Mouse (Mus musculus): ENCODE results near the gene Mtss1l.
"Not testable (repeated sequence)": the region's sequence is repeated elsewhere in the genome, so short reads cannot be mapped to it uniquely, and the experiment has no call there.

Mtss1l gene

DNA sequence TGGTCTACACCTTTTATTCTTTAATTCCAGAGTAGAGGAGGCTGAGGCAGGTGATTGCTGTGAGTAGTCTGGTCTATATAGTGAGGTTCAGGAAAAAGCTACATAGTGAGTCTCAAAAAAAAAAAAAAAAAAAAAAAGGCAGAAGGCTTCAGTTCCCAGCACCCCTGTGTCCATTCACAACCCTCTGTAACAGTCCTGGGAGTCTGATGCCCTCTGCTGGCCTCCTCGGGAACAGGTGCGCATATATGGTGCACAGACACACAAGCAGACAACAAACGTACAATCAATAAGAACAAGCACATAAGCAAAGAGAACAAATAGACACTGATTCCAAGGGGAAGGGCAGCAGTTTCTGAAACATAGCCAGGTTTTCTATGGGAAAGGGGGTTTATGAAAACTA, 55.1 kb downstream of the Mtss1l start:
- DNase-seq (ENCODE audit: low spot score) = no peak

DNA sequence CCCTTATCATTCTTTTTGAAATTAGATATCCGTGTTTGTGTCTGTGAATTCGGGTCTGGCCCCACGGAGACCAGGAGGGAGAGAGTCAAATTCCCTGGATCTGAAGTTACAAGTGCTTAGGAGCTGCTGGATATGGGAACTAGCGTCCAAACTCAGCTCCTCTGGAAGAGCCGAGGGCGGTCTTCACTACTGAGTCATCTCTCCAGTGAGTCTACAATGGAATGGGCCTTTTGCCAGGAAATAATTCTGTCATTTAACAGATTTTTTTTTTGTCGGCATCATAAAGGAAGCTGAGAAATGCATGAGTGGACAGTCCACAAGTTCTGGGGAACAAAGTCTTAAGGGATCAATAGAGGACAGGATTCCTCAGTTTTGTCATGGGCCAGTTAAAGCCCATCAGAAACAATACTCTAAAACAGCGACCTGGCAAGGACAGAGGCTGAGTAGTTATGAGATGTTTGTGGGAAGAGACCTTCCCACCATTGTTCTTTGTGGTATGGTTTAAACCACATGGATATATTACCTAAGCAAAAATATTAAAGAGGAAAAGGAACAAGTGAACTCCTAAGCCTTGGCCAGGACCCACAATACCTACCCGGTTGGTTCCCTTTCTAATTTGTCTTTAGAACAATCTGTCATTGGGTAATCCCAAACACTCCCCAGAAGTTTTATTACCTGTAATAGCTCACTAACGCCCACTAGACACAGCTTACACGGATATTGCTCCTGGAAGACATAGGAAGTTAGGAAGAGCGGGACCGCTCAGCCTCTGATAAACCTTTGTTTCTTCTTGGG, 58.8 kb downstream of the Mtss1l start:
- DNase-seq (ENCODE audit: low spot score) = peak; percentile 24

DNA sequence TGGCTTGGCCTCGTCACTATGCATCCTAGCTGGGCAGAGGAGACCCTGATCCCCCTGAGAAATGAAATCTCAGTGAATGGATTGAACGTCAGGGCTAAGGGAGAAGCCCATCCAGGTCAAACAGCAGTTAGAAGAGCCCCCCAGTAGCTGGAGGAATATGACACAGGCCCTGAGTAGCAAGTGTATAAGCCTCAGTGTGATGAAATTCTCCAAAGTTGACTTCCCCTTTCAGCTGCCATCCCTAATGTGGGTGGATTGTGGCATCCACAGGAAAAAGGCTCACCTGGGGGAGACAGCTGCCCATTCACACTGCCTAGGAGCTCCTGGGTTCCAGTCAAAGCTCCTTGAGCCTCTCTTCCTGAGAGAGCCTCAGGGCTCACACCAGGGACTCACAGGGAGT, 64.1 kb downstream of the Mtss1l start:
- no peak for DNase-seq (ENCODE audit: low spot score)

DNA sequence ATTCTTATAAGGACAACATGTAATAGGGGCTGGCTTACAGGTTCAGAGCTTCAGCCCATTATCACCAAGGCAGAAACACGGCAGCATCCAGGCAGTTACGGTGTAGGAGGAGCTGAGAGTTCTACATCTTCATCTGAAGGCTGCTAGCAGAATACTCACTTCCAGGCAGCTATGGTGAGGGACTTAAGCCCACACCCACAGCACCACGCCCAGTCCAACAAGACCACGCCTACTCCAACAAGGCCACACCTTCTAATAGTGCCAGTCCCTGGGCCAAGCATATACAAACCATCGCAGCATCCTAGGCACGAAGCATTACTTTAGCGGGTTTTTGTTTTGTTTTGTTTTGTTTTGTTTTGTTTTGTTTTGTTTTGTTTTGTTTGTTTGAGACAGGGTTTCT, 65.2 kb downstream of the Mtss1l start:
- not testable (repeated sequence) for DNase-seq (ENCODE audit: low spot score)

DNA sequence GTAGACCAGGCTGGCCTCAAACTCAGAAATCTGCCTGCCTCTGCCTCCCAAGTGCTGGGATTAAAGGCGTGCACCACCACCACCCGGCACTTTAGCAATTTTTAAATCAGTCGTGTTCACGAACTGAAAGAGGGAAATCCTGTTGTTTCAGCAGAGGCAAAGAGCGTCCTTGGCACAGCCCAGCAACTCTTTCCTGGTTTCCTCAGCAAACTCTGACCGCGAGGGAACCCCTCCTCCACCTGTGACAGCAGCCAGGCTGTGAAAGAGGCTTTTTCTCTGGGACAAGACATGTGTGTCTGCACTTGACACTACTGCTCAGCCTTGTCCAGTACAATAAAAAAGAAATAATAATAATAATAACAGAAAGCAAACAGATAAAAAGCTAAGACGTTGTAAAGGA, 65.7 kb downstream of the Mtss1l start:
- DNase-seq (ENCODE audit: low spot score) = no peak

DNA sequence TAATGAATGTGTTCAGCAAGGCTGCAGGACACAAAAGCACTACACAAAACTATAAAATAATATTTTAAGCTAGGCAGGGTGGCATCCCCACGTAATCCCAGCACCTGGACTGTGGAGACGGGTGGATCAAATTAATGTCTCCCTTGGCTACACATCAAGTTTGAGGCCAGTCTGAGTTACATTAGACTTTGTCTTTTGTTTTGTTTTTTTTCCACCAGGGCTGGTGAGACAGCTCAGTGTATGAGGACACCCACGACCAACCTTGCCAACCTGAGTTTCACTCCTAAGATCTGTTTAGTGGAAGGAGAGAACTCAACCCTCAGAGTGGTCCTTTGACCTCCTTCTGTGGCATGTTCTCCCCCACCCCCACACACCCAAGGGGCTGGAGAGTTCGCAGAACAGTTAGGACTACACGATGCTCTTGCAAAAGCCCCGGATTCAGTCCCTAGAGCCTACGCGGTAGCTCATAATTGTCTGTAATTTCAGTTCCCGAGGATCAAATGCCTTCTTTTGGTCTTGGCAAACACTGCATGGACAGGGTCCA, 66.2 kb downstream of the Mtss1l start:
- no peak for DNase-seq (ENCODE audit: low spot score)

DNA sequence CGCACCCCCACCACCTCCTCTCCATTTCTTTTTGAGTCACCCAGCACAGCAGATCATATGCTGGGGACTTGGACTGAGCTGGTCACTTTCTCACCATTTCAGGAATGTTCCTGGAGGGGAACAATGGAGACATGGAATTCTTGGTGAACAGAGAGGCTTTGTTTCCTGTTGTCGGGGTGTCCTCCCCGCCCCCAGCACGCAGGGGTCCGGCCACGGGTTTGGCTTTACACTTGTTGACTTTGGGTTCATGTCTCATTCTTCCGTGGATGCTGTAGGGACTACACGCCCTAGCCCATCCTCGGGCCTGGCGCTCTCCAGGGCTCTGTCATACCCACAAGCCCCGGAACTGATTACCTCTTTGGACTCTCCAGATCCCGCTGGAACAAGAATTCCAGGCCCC, 67.7 kb downstream of the Mtss1l start:
- DNase-seq (ENCODE audit: low spot score) = no peak

DNA sequence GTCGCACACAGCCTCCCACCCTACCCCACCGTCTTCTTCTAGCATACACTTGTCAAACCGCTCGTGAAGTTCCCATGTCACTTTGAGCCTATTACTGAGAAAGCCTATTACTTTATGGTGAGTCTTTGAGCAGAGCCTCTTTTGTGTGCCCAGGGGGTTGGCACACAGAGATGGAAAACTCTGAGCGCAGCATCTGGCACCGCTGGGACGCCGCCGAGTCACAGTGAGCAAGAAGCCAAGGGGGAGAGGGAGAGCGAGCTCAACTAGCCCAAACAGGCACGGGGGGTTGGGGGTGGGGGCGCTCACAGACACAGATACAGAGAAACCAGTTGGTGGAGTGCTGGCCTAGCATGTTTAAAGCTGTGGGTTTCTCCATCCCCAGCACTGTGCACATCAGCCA, 68.3 kb downstream of the Mtss1l start:
- no peak for DNase-seq (ENCODE audit: low spot score)

DNA sequence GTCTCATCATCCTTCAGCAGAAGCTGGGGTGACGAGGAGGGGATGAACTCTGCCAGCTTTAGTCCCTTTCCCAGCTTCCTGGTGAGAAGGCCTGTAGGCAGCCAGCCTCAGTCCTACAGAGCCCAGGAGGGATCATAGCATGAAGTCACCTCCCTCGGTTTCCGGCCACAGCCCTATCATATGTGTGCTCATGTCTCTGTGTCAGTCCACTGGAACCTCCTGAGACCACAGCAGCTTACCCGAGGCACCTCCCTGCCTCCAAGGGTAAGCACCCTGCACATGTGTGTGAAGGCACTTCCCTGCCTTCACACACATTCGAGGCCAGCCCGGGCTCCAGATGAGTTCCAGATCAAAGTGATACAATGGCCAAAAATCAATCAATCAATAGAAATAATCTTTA, 69.0 kb downstream of the Mtss1l start:
- no peak for DNase-seq (ENCODE audit: low spot score)
